Mouse (Mus musculus): ENCODE measurements around the gene Acsf3. TPM values are rescaled to one million over a fixed set of nuclear protein-coding genes. Genes with fewer than 3 reads are reported as not detected.

Gene Acsf3
- total and polyA plus RNA-seq, 3 experiments, result 17.8 to 37.2 TPM; not detected in 1

- TF ChIP-seq UBTF (IDR thresholded peaks at IDR 0.05; ENCODE audit: borderline replicate concordance, insufficient read depth, low read depth, low read length) (no peak), TBP (IDR thresholded peaks at IDR 0.05; ENCODE audit: low read depth, low read length) (0 out of 2 replicates have a peak, but pooled peaks have one; percentile 46), RAD21 (IDR thresholded peaks at IDR 0.05; ENCODE audit: low read depth, low read length) (no peak; the same call in 1 of the 2 replicates), SMC3 (IDR thresholded peaks at IDR 0.05; ENCODE audit: low read depth, low read length) (peak; percentile 3), MAX (IDR thresholded peaks at IDR 0.05; ENCODE audit: low read length) (peak; percentile 98), POLR2A (IDR thresholded peaks at IDR 0.05; ENCODE audit: control insufficient read depth in 1 of 2, insufficient read depth in 1 of 2, low read depth in 1 of 2, low read length in 2 of 2, poor library complexity in 1 of 2) (no peak), MYB (IDR thresholded peaks at IDR 0.05; ENCODE audit: low read depth, low read length) (no peak), TAL1 (IDR thresholded peaks at IDR 0.05; ENCODE audit: low read length) (no peak), MYC (IDR thresholded peaks at IDR 0.05; ENCODE audit: low read depth, low read length) (peak; percentile 95), KAT2A (conservative IDR thresholded peaks at IDR 0.05; ENCODE audit: low read depth, low read length) (0 out of 2 replicates have a peak, but pooled peaks have one; percentile 5), USF2 (IDR thresholded peaks at IDR 0.05; ENCODE audit: borderline replicate concordance in 1 of 2, insufficient read depth in 1 of 2, low read depth in 1 of 2, low read length in 2 of 2) (peak in 1 of 2 experiments; percentile 61; a peak in 2 of 4 replicates), ZNF384 (IDR thresholded peaks at IDR 0.05; ENCODE audit: low read depth, low read length) (peak; percentile 30), USF1 (IDR thresholded peaks at IDR 0.05; ENCODE audit: low read depth, low read length) (peak; percentile 94), POLR2AphosphoS5 (IDR thresholded peaks at IDR 0.05; ENCODE audit: borderline replicate concordance, low read depth, low read length) (no peak), ETS1 (IDR thresholded peaks at IDR 0.05; ENCODE audit: low read depth, low read length) (peak; percentile 71), POLR2AphosphoS2 (IDR thresholded peaks at IDR 0.05; ENCODE audit: low read length) (no peak), MEF2A (IDR thresholded peaks at IDR 0.05; ENCODE audit: extremely low read depth, insufficient replicate concordance, low read depth, low read length, poor library complexity, severe bottlenecking) (no peak), EP300 (IDR thresholded peaks at IDR 0.05; ENCODE audit: low read depth in 1 of 2, low read length in 2 of 2) (peak; percentile 55 to 73), CTCF (IDR thresholded peaks at IDR 0.05 in 2 of 3, conservative IDR thresholded peaks at IDR 0.05 in 1 of 3; ENCODE audit: control insufficient read depth in 1 of 3, insufficient read depth in 1 of 3, low read depth in 2 of 3, low read length in 3 of 3, poor library complexity in 1 of 3, severe bottlenecking in 1 of 3) (no peak)
Observed at GRCm38 (mm10) chr8:122825408-122825807, 50.1 kb downstream of the Acsf3 start (continued).

GRCm38 (mm10) chr8:122829396-122829795, 54.1 kb downstream of the Acsf3 start:
- H3K79me2 ChIP-seq (ENCODE audit: control insufficient read depth, insufficient read depth, low read length, poor library complexity), result no peaks in the 10 kb centered on the region
- H3K27ac ChIP-seq (ENCODE audit: control insufficient read depth, low read depth, low read length), result no peak overlapping the region
- H3K9me3 ChIP-seq (replicated peaks; ENCODE audit: insufficient read depth, low read length), result no peaks in the 10 kb centered on the region
- no peak for TF ChIP-seq TAL1 (IDR thresholded peaks at IDR 0.05; ENCODE audit: low read length)
- no peak for TF ChIP-seq HCFC1 (IDR thresholded peaks at IDR 0.05; ENCODE audit: low read depth, low read length)
- no peak for TF ChIP-seq CTCF (IDR thresholded peaks at IDR 0.05 in 2 of 3, conservative IDR thresholded peaks at IDR 0.05 in 1 of 3; ENCODE audit: control insufficient read depth in 1 of 3, insufficient read depth in 1 of 3, low read depth in 2 of 3, low read length in 3 of 3, poor library complexity in 1 of 3, severe bottlenecking in 1 of 3)
- no peak for TF ChIP-seq POLR2AphosphoS5 (IDR thresholded peaks at IDR 0.05; ENCODE audit: borderline replicate concordance, low read depth, low read length)
- no peak for TF ChIP-seq ZMIZ1 (IDR thresholded peaks at IDR 0.05; ENCODE audit: low read depth, low read length)
- no peak for TF ChIP-seq E2F4 (IDR thresholded peaks at IDR 0.05; ENCODE audit: borderline replicate concordance, low read depth, low read length)
- TF ChIP-seq BHLHE40 (IDR thresholded peaks at IDR 0.05; ENCODE audit: borderline replicate concordance, low read depth, low read length), result no peak
- no peak for TF ChIP-seq EP300 (IDR thresholded peaks at IDR 0.05; ENCODE audit: low read depth in 1 of 2, low read length in 2 of 2)
- TF ChIP-seq KAT2A (conservative IDR thresholded peaks at IDR 0.05; ENCODE audit: low read depth, low read length), result no peak
- TF ChIP-seq POLR2AphosphoS2 (IDR thresholded peaks at IDR 0.05; ENCODE audit: low read length), result no peak
- no peak for TF ChIP-seq ZKSCAN1 (IDR thresholded peaks at IDR 0.05; ENCODE audit: low read depth, low read length)
- no peak for TF ChIP-seq MAZ (IDR thresholded peaks at IDR 0.05; ENCODE audit: low read depth, low read length)
- no peak for TF ChIP-seq MYC (IDR thresholded peaks at IDR 0.05; ENCODE audit: low read depth, low read length)
- no peak for TF ChIP-seq NRF1 (IDR thresholded peaks at IDR 0.05; ENCODE audit: insufficient read depth, low read depth, low read length, poor library complexity, severe bottlenecking)
- TF ChIP-seq ETS1 (IDR thresholded peaks at IDR 0.05; ENCODE audit: low read depth, low read length), result no peak
- no peak for TF ChIP-seq USF1 (IDR thresholded peaks at IDR 0.05; ENCODE audit: low read depth, low read length)
- no peaks in the 10 kb centered on the region for H3K27me3 ChIP-seq (ENCODE audit: control insufficient read depth in 1 of 2, insufficient read depth in 2 of 2, low read length in 2 of 2)
- DNase-seq (ENCODE audit: low read depth, low spot score), result no peak
- peaks cover 0 to 16% of the 10 kb centered on the region in 2 experiments; a peak in 2 of 4 replicates for H3K36me3 ChIP-seq (ENCODE audit: control insufficient read depth in 1 of 2, insufficient read depth in 2 of 2, low read length in 2 of 2)
- no peak overlapping the region for H3K4me3 ChIP-seq (ENCODE audit: control insufficient read depth in 1 of 2, insufficient read depth in 1 of 2, low read depth in 2 of 2, low read length in 2 of 2)
- peaks cover 16 to 27% of the 10 kb centered on the region in 2 experiments for H3K4me1 ChIP-seq (ENCODE audit: control insufficient read depth in 1 of 2, insufficient read depth in 2 of 2, low read length in 2 of 2)
- H3K9ac ChIP-seq (ENCODE audit: control insufficient read depth, low read depth, low read length, poor library complexity, severe bottlenecking), result no peak overlapping the region

All from MEL (cell line).